Mouse (Mus musculus): ENCODE data around the gene Arl5c. TPM values are rescaled to one million over a fixed set of nuclear protein-coding genes. Genes with fewer than 3 reads are reported as not detected.

Arl5c gene
- total and polyA plus RNA-seq, 3 experiments, result 1.2 to 10.4 TPM; not detected in 1

- H3K4me1 ChIP-seq (ENCODE audit: control insufficient read depth in 1 of 2, insufficient read depth in 2 of 2, low read length in 2 of 2), result peaks cover 0 to 11% of the 10 kb centered on the region in 2 experiments; a peak in 1 of 4 replicates
- H3K27me3 ChIP-seq (ENCODE audit: control insufficient read depth in 1 of 2, insufficient read depth in 2 of 2, low read length in 2 of 2), result no peaks in the 10 kb centered on the region
- DNase-seq (ENCODE audit: low read depth, low spot score), result no peak
- no peaks in the 10 kb centered on the region for H3K9me3 ChIP-seq (replicated peaks; ENCODE audit: insufficient read depth, low read length)
- no peak overlapping the region for H3K9ac ChIP-seq (ENCODE audit: control insufficient read depth, low read depth, low read length, poor library complexity, severe bottlenecking)
- no peak for TF ChIP-seq MAX (IDR thresholded peaks at IDR 0.05; ENCODE audit: low read length)
- no peak for TF ChIP-seq TCF12 (IDR thresholded peaks at IDR 0.05; ENCODE audit: low read depth, low read length)
- TF ChIP-seq GATA1 (IDR thresholded peaks at IDR 0.05; ENCODE audit: low read depth, low read length), result no peak
- TF ChIP-seq MYB (IDR thresholded peaks at IDR 0.05; ENCODE audit: low read depth, low read length), result no peak
- no peaks in the 10 kb centered on the region for H3K36me3 ChIP-seq (ENCODE audit: control insufficient read depth in 1 of 2, insufficient read depth in 2 of 2, low read length in 2 of 2)
- H3K27ac ChIP-seq (ENCODE audit: control insufficient read depth, low read depth, low read length), result no peak overlapping the region
- no peak overlapping the region for H3K4me3 ChIP-seq (ENCODE audit: control insufficient read depth in 1 of 2, insufficient read depth in 1 of 2, low read depth in 2 of 2, low read length in 2 of 2)
- H3K79me2 ChIP-seq (ENCODE audit: control insufficient read depth, insufficient read depth, low read length, poor library complexity), result no peaks in the 10 kb centered on the region
Measured at GRCm38 (mm10) chr11:98040975-98041374, 45.0 kb upstream of the Arl5c start.

- Histone ChIP-seq H3K27ac (ENCODE audit: control insufficient read depth, low read depth, low read length) (no peak overlapping the region), H3K9ac (ENCODE audit: control insufficient read depth, low read depth, low read length, poor library complexity, severe bottlenecking) (no peak overlapping the region), H3K4me3 (ENCODE audit: control insufficient read depth in 1 of 2, insufficient read depth in 1 of 2, low read depth in 2 of 2, low read length in 2 of 2) (no peak overlapping the region), H3K27me3 (ENCODE audit: control insufficient read depth in 1 of 2, insufficient read depth in 2 of 2, low read length in 2 of 2) (no peaks in the 10 kb centered on the region), H3K9me3 (replicated peaks; ENCODE audit: insufficient read depth, low read length) (no peaks in the 10 kb centered on the region), H3K79me2 (ENCODE audit: control insufficient read depth, insufficient read depth, low read length, poor library complexity) (no peaks in the 10 kb centered on the region), H3K4me1 (ENCODE audit: control insufficient read depth in 1 of 2, insufficient read depth in 2 of 2, low read length in 2 of 2) (peaks cover 0 to 11% of the 10 kb centered on the region in 2 experiments; a peak in 1 of 4 replicates), H3K36me3 (ENCODE audit: control insufficient read depth in 1 of 2, insufficient read depth in 2 of 2, low read length in 2 of 2) (no peaks in the 10 kb centered on the region)
- DNase-seq (ENCODE audit: low read depth, low spot score), result peak; percentile 30
- TF ChIP-seq ZKSCAN1 (IDR thresholded peaks at IDR 0.05; ENCODE audit: low read depth, low read length), result no peak
- no peak for TF ChIP-seq SMC3 (IDR thresholded peaks at IDR 0.05; ENCODE audit: low read depth, low read length)
- TF ChIP-seq RCOR1 (IDR thresholded peaks at IDR 0.05; ENCODE audit: low read depth, low read length), result no peak
- TF ChIP-seq POLR2AphosphoS5 (IDR thresholded peaks at IDR 0.05; ENCODE audit: borderline replicate concordance, low read depth, low read length), result no peak
- no peak for TF ChIP-seq EP300 (IDR thresholded peaks at IDR 0.05; ENCODE audit: low read depth in 1 of 2, low read length in 2 of 2)
- TF ChIP-seq GATA1 (IDR thresholded peaks at IDR 0.05; ENCODE audit: low read depth, low read length), result no peak
Measured at GRCm38 (mm10) chr11:98037871-98038270, 41.9 kb upstream of the Arl5c start.

- Histone ChIP-seq H3K4me3 (ENCODE audit: control insufficient read depth in 1 of 2, insufficient read depth in 1 of 2, low read depth in 2 of 2, low read length in 2 of 2) (no peak overlapping the region), H3K27ac (ENCODE audit: control insufficient read depth, low read depth, low read length) (no peak overlapping the region), H3K36me3 (ENCODE audit: control insufficient read depth in 1 of 2, insufficient read depth in 2 of 2, low read length in 2 of 2) (no peaks in the 10 kb centered on the region), H3K9ac (ENCODE audit: control insufficient read depth, low read depth, low read length, poor library complexity, severe bottlenecking) (no peak overlapping the region), H3K4me1 (ENCODE audit: control insufficient read depth in 1 of 2, insufficient read depth in 2 of 2, low read length in 2 of 2) (peaks cover 0 to 4% of the 10 kb centered on the region in 2 experiments; a peak in 1 of 4 replicates), H3K27me3 (ENCODE audit: control insufficient read depth in 1 of 2, insufficient read depth in 2 of 2, low read length in 2 of 2) (no peaks in the 10 kb centered on the region), H3K79me2 (ENCODE audit: control insufficient read depth, insufficient read depth, low read length, poor library complexity) (no peaks in the 10 kb centered on the region), H3K9me3 (replicated peaks; ENCODE audit: insufficient read depth, low read length) (no peaks in the 10 kb centered on the region)
- DNase-seq (ENCODE audit: low read depth, low spot score), result no peak
- no peak for TF ChIP-seq SIN3A (IDR thresholded peaks at IDR 0.05; ENCODE audit: low read length)
- no peak for TF ChIP-seq RCOR1 (IDR thresholded peaks at IDR 0.05; ENCODE audit: low read depth, low read length)
- TF ChIP-seq POLR2AphosphoS5 (IDR thresholded peaks at IDR 0.05; ENCODE audit: borderline replicate concordance, low read depth, low read length), result no peak
- TF ChIP-seq NRF1 (IDR thresholded peaks at IDR 0.05; ENCODE audit: insufficient read depth, low read depth, low read length, poor library complexity, severe bottlenecking), result no peak
- no peak for TF ChIP-seq ZNF384 (IDR thresholded peaks at IDR 0.05; ENCODE audit: low read depth, low read length)
- TF ChIP-seq GATA1 (IDR thresholded peaks at IDR 0.05; ENCODE audit: low read depth, low read length), result no peak
- TF ChIP-seq CHD2 (IDR thresholded peaks at IDR 0.05; ENCODE audit: low read length), result no peak
- no peak for TF ChIP-seq USF2 (IDR thresholded peaks at IDR 0.05; ENCODE audit: borderline replicate concordance in 1 of 2, insufficient read depth in 1 of 2, low read depth in 1 of 2, low read length in 2 of 2)
- TF ChIP-seq MAFK (IDR thresholded peaks at IDR 0.05; ENCODE audit: borderline replicate concordance, low read depth, low read length), result no peak
- no peak for TF ChIP-seq TAL1 (IDR thresholded peaks at IDR 0.05; ENCODE audit: low read length)
- TF ChIP-seq RAD21 (IDR thresholded peaks at IDR 0.05; ENCODE audit: low read depth, low read length), result no peak
- TF ChIP-seq ZMIZ1 (IDR thresholded peaks at IDR 0.05; ENCODE audit: low read depth, low read length), result no peak
- no peak for TF ChIP-seq JUND (IDR thresholded peaks at IDR 0.05; ENCODE audit: low read depth, low read length)
- TF ChIP-seq ELF1 (IDR thresholded peaks at IDR 0.05; ENCODE audit: low read depth, low read length), result no peak
- TF ChIP-seq ZC3H11A (IDR thresholded peaks at IDR 0.05; ENCODE audit: low read depth, low read length), result no peak
- TF ChIP-seq MEF2A (IDR thresholded peaks at IDR 0.05; ENCODE audit: extremely low read depth, insufficient replicate concordance, low read depth, low read length, poor library complexity, severe bottlenecking), result no peak
- no peak for TF ChIP-seq MXI1 (IDR thresholded peaks at IDR 0.05; ENCODE audit: low read depth, low read length)
- TF ChIP-seq E2F4 (IDR thresholded peaks at IDR 0.05; ENCODE audit: borderline replicate concordance, low read depth, low read length), result no peak
- no peak for TF ChIP-seq NELFE (IDR thresholded peaks at IDR 0.05; ENCODE audit: low read depth, low read length)
- TF ChIP-seq TCF12 (IDR thresholded peaks at IDR 0.05; ENCODE audit: low read depth, low read length), result no peak
Measured at GRCm38 (mm10) chr11:98035977-98036377, 40.0 kb upstream of the Arl5c start.

All from MEL (cell line).